Mouse (Mus musculus) cerebellum, postnatal 14 days (tissue): ENCODE measurements around the gene Vmn2r62.
"Not testable (repeated sequence)": the region's sequence is repeated elsewhere in the genome, so short reads cannot be mapped to it uniquely, and the experiment has no call there.

ENCODE experiments used
- DNase-seq, 2 experiments: peaks; one replicate each; pipeline ENCODE4 v3.0.0; 2021; ENCODE audit warnings: mixed read lengths in 2 of 2

The Vmn2r62 gene

GRCm38 (mm10) chr7:42793425-42793824 lies at the start of gene Vmn2r62:
Gene Vmn2r62 (minus strand): TSS chr7:42793525.
- DNase-seq, result not testable (repeated sequence)

GRCm38 (mm10) chr7:42838366-42838765 lies 45.0 kb upstream of the Vmn2r62 start:
- DNase-seq, result not testable (repeated sequence)

GRCm38 (mm10) chr7:42832221-42832620 lies 38.9 kb upstream of the Vmn2r62 start:
- DNase-seq, result no peak

GRCm38 (mm10) chr7:42749836-42750235 lies 43.5 kb downstream of the Vmn2r62 start:
- DNase-seq, result no peak

- DNase-seq, result no peak
These were observed 54.7 kb downstream of the Vmn2r62 start for GRCm38 (mm10) chr7:42738536-42739210.

GRCm38 (mm10) chr7:42726917-42727316 lies 66.4 kb downstream of the Vmn2r62 start, which contains the start of gene Gm17067:
Gene Gm17067 (minus strand): TSS chr7:42727017.
- not testable (repeated sequence) for DNase-seq
